Mouse (Mus musculus): ENCODE results near the gene Bicral. TPM values are rescaled to one million over a fixed set of nuclear protein-coding genes. Genes with fewer than 3 reads are reported as not detected.

Gene Bicral
- polyA plus RNA-seq, 1 experiment from 2014 or later: 3.0 TPM

- peaks cover 9% of the 10 kb centered on the region for H3K36me3 ChIP-seq (ENCODE audit: insufficient read depth, low read length)
- WGBS: 86% methylated on average over 11 of the region's 11 CpGs
- no peak overlapping the region for H3K4me3 ChIP-seq (ENCODE audit: low read depth, low read length)
- no peaks in the 10 kb centered on the region for H3K27me3 ChIP-seq (replicated peaks; ENCODE audit: insufficient read depth, low read length)
- ATAC-seq: no peak
- DNase-seq (ENCODE audit: low spot score): no peak
- H3K4me1 ChIP-seq (ENCODE audit: insufficient read depth, low read depth, low read length): no peaks in the 10 kb centered on the region; the same call in 1 of the 2 replicates
- H3K4me2 ChIP-seq (replicated peaks; ENCODE audit: low read depth, low read length): no peak overlapping the region
- H3K9ac ChIP-seq (replicated peaks; ENCODE audit: low read depth): no peak overlapping the region
- TF ChIP-seq EP300 (IDR thresholded peaks at IDR 0.05) (no peak), CTCF (IDR thresholded peaks at IDR 0.05) (no peak)
- H3K27ac ChIP-seq (ENCODE audit: low read length): no peak overlapping the region
- no peaks in the 10 kb centered on the region for H3K9me3 ChIP-seq (ENCODE audit: low read length)
Observed at GRCm38 (mm10) chr17:46829856-46830535, 28.3 kb downstream of the Bicral start.

- no peak overlapping the region for H3K9ac ChIP-seq (replicated peaks; ENCODE audit: low read depth)
- no peaks in the 10 kb centered on the region for H3K27me3 ChIP-seq (replicated peaks; ENCODE audit: insufficient read depth, low read length)
- peaks cover 16% of the 10 kb centered on the region for H3K36me3 ChIP-seq (ENCODE audit: insufficient read depth, low read length)
- 81% methylated on average over 3 of the region's 3 CpGs for WGBS
- no peak overlapping the region for H3K27ac ChIP-seq (ENCODE audit: low read length)
- no peaks in the 10 kb centered on the region for H3K9me3 ChIP-seq (ENCODE audit: low read length)
- no peak overlapping the region for H3K4me3 ChIP-seq (ENCODE audit: low read depth, low read length)
- no peak for TF ChIP-seq EP300 (IDR thresholded peaks at IDR 0.05)
- TF ChIP-seq CTCF (IDR thresholded peaks at IDR 0.05): no peak
- no peak for DNase-seq (ENCODE audit: low spot score)
- ATAC-seq: no peak
- no peaks in the 10 kb centered on the region; the same call in 1 of the 2 replicates for H3K4me1 ChIP-seq (ENCODE audit: insufficient read depth, low read depth, low read length)
- H3K4me2 ChIP-seq (replicated peaks; ENCODE audit: low read depth, low read length): no peak overlapping the region
Observed at GRCm38 (mm10) chr17:46828935-46829334, 29.3 kb downstream of the Bicral start.

- Histone ChIP-seq H3K9me3 (ENCODE audit: low read length) (no peaks in the 10 kb centered on the region), H3K36me3 (ENCODE audit: insufficient read depth, low read length) (peaks cover 25% of the 10 kb centered on the region), H3K9ac (replicated peaks; ENCODE audit: low read depth) (no peak overlapping the region), H3K4me2 (replicated peaks; ENCODE audit: low read depth, low read length) (no peak overlapping the region), H3K27me3 (replicated peaks; ENCODE audit: insufficient read depth, low read length) (no peaks in the 10 kb centered on the region), H3K27ac (ENCODE audit: low read length) (no peak overlapping the region), H3K4me1 (ENCODE audit: insufficient read depth, low read depth, low read length) (no peaks in the 10 kb centered on the region), H3K4me3 (ENCODE audit: low read depth, low read length) (no peak overlapping the region)
- 95% methylated on average over 8 of the region's 8 CpGs for WGBS
- ATAC-seq (no peak), DNase-seq (ENCODE audit: low spot score) (no peak)
- TF ChIP-seq EP300 (IDR thresholded peaks at IDR 0.05) (no peak), CTCF (IDR thresholded peaks at IDR 0.05) (no peak)
Observed at GRCm38 (mm10) chr17:46823091-46823490, 35.2 kb downstream of the Bicral start.

GRCm38 (mm10) chr17:46820628-46821027, 37.7 kb downstream of the Bicral start:
- no peaks in the 10 kb centered on the region for H3K4me1 ChIP-seq (ENCODE audit: insufficient read depth, low read depth, low read length)
- 83% methylated on average over 7 of the region's 7 CpGs for WGBS
- no peaks in the 10 kb centered on the region for H3K27me3 ChIP-seq (replicated peaks; ENCODE audit: insufficient read depth, low read length)
- ATAC-seq (no peak), DNase-seq (ENCODE audit: low spot score) (no peak)
- H3K27ac ChIP-seq (ENCODE audit: low read length): no peak overlapping the region
- no peak overlapping the region for H3K9ac ChIP-seq (replicated peaks; ENCODE audit: low read depth)
- H3K4me3 ChIP-seq (ENCODE audit: low read depth, low read length): no peak overlapping the region
- H3K36me3 ChIP-seq (ENCODE audit: insufficient read depth, low read length): peaks cover 22% of the 10 kb centered on the region
- H3K4me2 ChIP-seq (replicated peaks; ENCODE audit: low read depth, low read length): no peak overlapping the region
- H3K9me3 ChIP-seq (ENCODE audit: low read length): no peaks in the 10 kb centered on the region
- TF ChIP-seq CTCF (IDR thresholded peaks at IDR 0.05) (no peak), EP300 (IDR thresholded peaks at IDR 0.05) (no peak)

GRCm38 (mm10) chr17:46817734-46818158, 40.5 kb downstream of the Bicral start:
- ATAC-seq (no peak), DNase-seq (ENCODE audit: low spot score) (no peak)
- H3K4me1 ChIP-seq (ENCODE audit: insufficient read depth, low read depth, low read length): no peaks in the 10 kb centered on the region
- no peak overlapping the region for H3K27ac ChIP-seq (ENCODE audit: low read length)
- no peak overlapping the region for H3K4me2 ChIP-seq (replicated peaks; ENCODE audit: low read depth, low read length)
- H3K4me3 ChIP-seq (ENCODE audit: low read depth, low read length): no peak overlapping the region
- H3K36me3 ChIP-seq (ENCODE audit: insufficient read depth, low read length): peaks cover 14% of the 10 kb centered on the region; the same call in 1 of the 2 replicates
- TF ChIP-seq CTCF (IDR thresholded peaks at IDR 0.05): no peak
- TF ChIP-seq EP300 (IDR thresholded peaks at IDR 0.05): no peak
- no peaks in the 10 kb centered on the region for H3K9me3 ChIP-seq (ENCODE audit: low read length)
- no peak overlapping the region for H3K9ac ChIP-seq (replicated peaks; ENCODE audit: low read depth)
- 88% methylated on average over 12 of the region's 12 CpGs for WGBS
- H3K27me3 ChIP-seq (replicated peaks; ENCODE audit: insufficient read depth, low read length): no peaks in the 10 kb centered on the region

- DNase-seq (ENCODE audit: low spot score) (no peak), ATAC-seq (no peak)
- 73% methylated on average over 13 of the region's 13 CpGs for whole genome bisulfite sequencing
- H3K4me3 ChIP-seq (ENCODE audit: low read depth, low read length): no peak overlapping the region
- peaks cover 20% of the 10 kb centered on the region; the same call in 1 of the 2 replicates for H3K36me3 ChIP-seq (ENCODE audit: insufficient read depth, low read length)
- H3K9ac ChIP-seq (replicated peaks; ENCODE audit: low read depth): no peak overlapping the region
- TF ChIP-seq CTCF (IDR thresholded peaks at IDR 0.05) (no peak), EP300 (IDR thresholded peaks at IDR 0.05) (no peak)
- no peaks in the 10 kb centered on the region for H3K27me3 ChIP-seq (replicated peaks; ENCODE audit: insufficient read depth, low read length)
- H3K4me2 ChIP-seq (replicated peaks; ENCODE audit: low read depth, low read length): no peak overlapping the region
- H3K9me3 ChIP-seq (ENCODE audit: low read length): no peaks in the 10 kb centered on the region
- no peaks in the 10 kb centered on the region for H3K4me1 ChIP-seq (ENCODE audit: insufficient read depth, low read depth, low read length)
- no peak overlapping the region for H3K27ac ChIP-seq (ENCODE audit: low read length)
Observed at GRCm38 (mm10) chr17:46816306-46816705, 42.0 kb downstream of the Bicral start.
